Mouse (Mus musculus) neural tube, embryonic 11.5 days (tissue): ENCODE results near the gene Zbtb39. TPM values are rescaled to one million over a fixed set of nuclear protein-coding genes. Genes with fewer than 3 reads are reported as not detected.
A peak's percentile ranks its signal among the peaks of the same experiment; 100 is the strongest.

Experiments
- ATAC-seq: fragments of 200-750 bp; cut with Nextera tagmentation; 2 replicates; pipeline ENCODE4 v1.8.0; 2017; ENCODE audit warnings: moderate number of reproducible peaks, mild to moderate bottlenecking, moderate TSS enrichment, moderate library complexity; ENCODE audit not compliant: insufficient read depth, low FRiP score, low TSS enrichment
- DNase-seq: peaks from one replicate; pipeline ENCODE4 v3.0.0-alpha.2; 2015; ENCODE audit warnings: low spot score
- H3K27ac ChIP-seq: fragments of 300-500 bp; sonication (generic); 2 replicates; pipeline ENCODE4 v1.5.1; 2014; ENCODE audit warnings: low read depth, mild to moderate bottlenecking, low read length
- H3K27me3 ChIP-seq: fragments of 300-500 bp; sonication (generic); 2 replicates; pipeline ENCODE4 v1.6.1; 2014; ENCODE audit warnings: mild to moderate bottlenecking, low read length, mixed read lengths; ENCODE audit not compliant: control insufficient read depth, insufficient read depth
- H3K36me3 ChIP-seq: fragments of 300-500 bp; sonication (generic); 2 replicates; pipeline ENCODE4 v1.6.1; 2014; ENCODE audit warnings: mild to moderate bottlenecking, low read length, moderate library complexity, mixed read lengths; ENCODE audit not compliant: control insufficient read depth, insufficient read depth
- H3K4me1 ChIP-seq: fragments of 300-500 bp; sonication (generic); 2 replicates; pipeline ENCODE4 v1.6.1; 2014; ENCODE audit warnings: low read length, mixed read lengths; ENCODE audit not compliant: control insufficient read depth, insufficient read depth
- H3K4me2 ChIP-seq: fragments of 300-500 bp; sonication (generic); 2 replicates; pipeline ENCODE4 v1.6.1; 2014; ENCODE audit warnings: low read depth, mild to moderate bottlenecking, moderate library complexity
- H3K4me3 ChIP-seq: fragments of 300-500 bp; sonication (generic); 2 replicates; pipeline ENCODE4 v1.5.1; 2014; ENCODE audit warnings: low read depth, low read length
- H3K9ac ChIP-seq: fragments of 300-500 bp; sonication (generic); 2 replicates; pipeline ENCODE4 v1.6.1; 2014; ENCODE audit warnings: mild to moderate bottlenecking, low read length
- H3K9me3 ChIP-seq: fragments of 300-500 bp; sonication (generic); 2 replicates; pipeline ENCODE4 v1.6.1; 2016; ENCODE audit warnings: low read length; ENCODE audit not compliant: control insufficient read depth
- WGBS: fragments of 180-500 bp; shearing (Covaris S2); extraction: QIAGEN DNeasy Blood & Tissue Kit; methylation state at CpG from one replicate; pipeline ENCODE4 v1.1.7; 2014; 5-methylcytosine and 5-hydroxymethylcytosine counted together
- polyA plus RNA-seq: library from polyadenylated mRNA; unstranded; fragments of >200 nt; fragmentation: Nextera tagmentation; extraction: Ambion mirVana; gene quantifications from 2 replicates; pipeline ENCODE4 v1.2.1, GENCODE M21; 2014

Gene Zbtb39
- polyA plus RNA-seq = 7.0 and 8.0 TPM in 2 replicates

GRCm38 (mm10) chr10:127739083-127739660, at the start of gene Zbtb39:
Zbtb39 (plus strand) TSS chr10:127739538.
- no peaks in the 10 kb centered on the region for H3K27me3 ChIP-seq
- peak within 1 kb of the TSS; percentile 53 for H3K4me2 ChIP-seq
- ATAC-seq (peak; percentile 82), DNase-seq (peak; percentile 87)
- H3K27ac ChIP-seq = peak within 1 kb of the TSS; percentile 56
- H3K9me3 ChIP-seq = no peaks in the 10 kb centered on the region
- peaks cover 21% of the 10 kb centered on the region for H3K36me3 ChIP-seq
- H3K4me1 ChIP-seq = peaks cover 6% of the 10 kb centered on the region; the same call in 1 of the 2 replicates
- peak within 1 kb of the TSS; percentile 99 for H3K4me3 ChIP-seq
- peak within 1 kb of the TSS; percentile 98 for H3K9ac ChIP-seq
- WGBS = 4% methylated on average over 26 of the region's 61 CpGs

- Histone ChIP-seq H3K27ac (no peak overlapping the region), H3K9ac (no peak overlapping the region), H3K9me3 (no peaks in the 10 kb centered on the region), H3K4me1 (no peaks in the 10 kb centered on the region), H3K36me3 (peaks cover 6% of the 10 kb centered on the region), H3K27me3 (no peaks in the 10 kb centered on the region), H3K4me2 (no peak overlapping the region), H3K4me3 (no peak overlapping the region)
- ATAC-seq (no peak), DNase-seq (no peak)
- WGBS = 14% methylated on average over 1 of the region's 1 CpGs
These were observed 48.3 kb upstream of the Zbtb39 start for GRCm38 (mm10) chr10:127691053-127691452.

GRCm38 (mm10) chr10:127694636-127695035, 44.7 kb upstream of the Zbtb39 start:
- WGBS = 64% methylated on average over 2 of the region's 2 CpGs
- no peak for DNase-seq
- H3K4me2 ChIP-seq = no peak overlapping the region
- H3K9ac ChIP-seq = no peak overlapping the region
- H3K4me3 ChIP-seq = no peak overlapping the region
- H3K4me1 ChIP-seq = no peaks in the 10 kb centered on the region
- no peaks in the 10 kb centered on the region for H3K9me3 ChIP-seq
- H3K27ac ChIP-seq = no peak overlapping the region
- H3K36me3 ChIP-seq = peaks cover 2% of the 10 kb centered on the region
- no peaks in the 10 kb centered on the region for H3K27me3 ChIP-seq
- no peak for ATAC-seq

- H3K9me3 ChIP-seq = no peaks in the 10 kb centered on the region
- H3K9ac ChIP-seq = no peak overlapping the region
- no peak overlapping the region for H3K27ac ChIP-seq
- DNase-seq (no peak), ATAC-seq (no peak)
- WGBS = 93% methylated on average over 7 of the region's 7 CpGs
- H3K36me3 ChIP-seq = no peaks in the 10 kb centered on the region; the same call in 1 of the 2 replicates
- no peaks in the 10 kb centered on the region for H3K27me3 ChIP-seq
- H3K4me3 ChIP-seq = no peak overlapping the region
- no peaks in the 10 kb centered on the region for H3K4me1 ChIP-seq
- no peak overlapping the region for H3K4me2 ChIP-seq
These were observed 43.6 kb upstream of the Zbtb39 start for GRCm38 (mm10) chr10:127695775-127696174.

- Histone ChIP-seq H3K9me3 (no peaks in the 10 kb centered on the region), H3K36me3 (no peaks in the 10 kb centered on the region; the same call in 1 of the 2 replicates), H3K4me3 (no peak overlapping the region), H3K9ac (no peak overlapping the region), H3K27ac (no peak overlapping the region), H3K4me2 (no peak overlapping the region), H3K4me1 (no peaks in the 10 kb centered on the region), H3K27me3 (no peaks in the 10 kb centered on the region)
- ATAC-seq (no peak), DNase-seq (no peak)
- 94% methylated on average over 7 of the region's 7 CpGs for WGBS
These were observed 40.4 kb upstream of the Zbtb39 start for GRCm38 (mm10) chr10:127698966-127699365.

- Histone ChIP-seq H3K27ac (no peak overlapping the region), H3K9ac (no peak overlapping the region), H3K27me3 (no peaks in the 10 kb centered on the region), H3K9me3 (no peaks in the 10 kb centered on the region), H3K36me3 (no peaks in the 10 kb centered on the region), H3K4me3 (no peak overlapping the region), H3K4me2 (no peak overlapping the region), H3K4me1 (no peaks in the 10 kb centered on the region)
- no peak for ATAC-seq
- 50% methylated on average over 4 of the region's 4 CpGs for WGBS
- DNase-seq = no peak
These were observed 36.0 kb upstream of the Zbtb39 start for GRCm38 (mm10) chr10:127703299-127703698.

- Histone ChIP-seq H3K4me3 (no peak overlapping the region), H3K9ac (no peak overlapping the region), H3K36me3 (no peaks in the 10 kb centered on the region), H3K9me3 (no peaks in the 10 kb centered on the region), H3K27me3 (no peaks in the 10 kb centered on the region), H3K27ac (no peak overlapping the region), H3K4me1 (no peaks in the 10 kb centered on the region), H3K4me2 (no peak overlapping the region)
- DNase-seq = no peak
- 68% methylated on average over 2 of the region's 2 CpGs for WGBS
- ATAC-seq = no peak
These were observed 35.0 kb upstream of the Zbtb39 start for GRCm38 (mm10) chr10:127704293-127704692.

GRCm38 (mm10) chr10:127704766-127705220, 34.5 kb upstream of the Zbtb39 start, which contains the start of gene Myo1a:
Myo1a (plus strand) TSS chr10:127705170.
- no peak within 1 kb of the TSS for H3K4me2 ChIP-seq
- no peaks in the 10 kb centered on the region for H3K4me1 ChIP-seq
- no peak for ATAC-seq
- H3K9ac ChIP-seq = no peak within 1 kb of the TSS
- no peaks in the 10 kb centered on the region for H3K36me3 ChIP-seq
- no peak for DNase-seq
- no peak within 1 kb of the TSS for H3K27ac ChIP-seq
- no peaks in the 10 kb centered on the region for H3K27me3 ChIP-seq
- 66% methylated on average over 2 of the region's 2 CpGs for WGBS
- no peaks in the 10 kb centered on the region for H3K9me3 ChIP-seq
- H3K4me3 ChIP-seq = no peak within 1 kb of the TSS

- Histone ChIP-seq H3K27ac (no peak overlapping the region), H3K36me3 (no peaks in the 10 kb centered on the region), H3K9ac (no peak overlapping the region), H3K4me1 (no peaks in the 10 kb centered on the region), H3K4me2 (no peak overlapping the region), H3K27me3 (no peaks in the 10 kb centered on the region), H3K9me3 (no peaks in the 10 kb centered on the region), H3K4me3 (no peak overlapping the region)
- DNase-seq (no peak), ATAC-seq (no peak)
- WGBS = 99% methylated on average over 4 of the region's 4 CpGs
These were observed 33.6 kb upstream of the Zbtb39 start for GRCm38 (mm10) chr10:127705783-127706182.
